ENCODE assay signal across 27 mouse cellular contexts in genomic region chr17:31160291-31160690, GRCm38 (mm10). TPM values are rescaled to one million over a fixed set of nuclear protein-coding genes. Genes with fewer than 3 reads are reported as not detected.
DNase-seq lines count a peak whose midpoint lies in the region; ATAC-seq lines count a peak whose summit lies in the region.
"Had no signal": no experiment of that assay in that cellular context is flagged by ENCODE, and none has a peak within 500 bp of the region (broad histone marks: within the 10 kb centered on the region; RNA-seq: fewer than 3 reads in every experiment).

No protein-coding gene starts in this region.

- no peaks in the 10 kb centered on the region for H3K36me3 ChIP-seq in kidney, embryonic 14.5 days (ENCODE audit: control insufficient read depth, insufficient read depth, low read length)
- H3K36me3 ChIP-seq in forebrain, embryonic 16.5 days (ENCODE audit: control insufficient read depth, insufficient read depth), result no peaks in the 10 kb centered on the region
- H3K36me3 ChIP-seq: embryonic facial prominence, embryonic 13.5 days; embryonic facial prominence, embryonic 15.5 days; forebrain, embryonic 10.5 days; forebrain, embryonic 12.5 days had no signal

- no peak overlapping the region for H3K4me3 ChIP-seq in kidney, embryonic 14.5 days (ENCODE audit: low read length)
- no peak overlapping the region for H3K4me3 ChIP-seq in forebrain, embryonic 16.5 days (replicated peaks; ENCODE audit: low read length)
- H3K4me3 ChIP-seq: embryonic facial prominence, embryonic 13.5 days; embryonic facial prominence, embryonic 15.5 days; erythroblast, embryonic 14.5 days; forebrain, embryonic 10.5 days; forebrain, embryonic 12.5 days had no signal

- H3K27me3 ChIP-seq in kidney, embryonic 14.5 days (ENCODE audit: control insufficient read depth, insufficient read depth, low read length), result no peaks in the 10 kb centered on the region
- H3K27me3 ChIP-seq in forebrain, embryonic 16.5 days (replicated peaks; ENCODE audit: control insufficient read depth, insufficient read depth, low read length), result no peaks in the 10 kb centered on the region
- H3K27me3 ChIP-seq: embryonic facial prominence, embryonic 13.5 days; forebrain, embryonic 12.5 days had no signal

- no peak overlapping the region for H3K4me2 ChIP-seq in kidney, embryonic 14.5 days (replicated peaks; ENCODE audit: low read depth, low read length)
- H3K4me2 ChIP-seq in forebrain, embryonic 16.5 days (ENCODE audit: low read length), result no peak overlapping the region
- H3K4me2 ChIP-seq: embryonic facial prominence, embryonic 13.5 days; embryonic facial prominence, embryonic 15.5 days; forebrain, embryonic 12.5 days had no signal

- DNase-seq in kidney, adult 18-20 months, result peak; percentile 17
- DNase-seq in kidney, postnatal 10 days, result no peak
- peak; percentile 46 to 50 for DNase-seq in kidney, adult 8-10 months
- peak; percentile 24 for DNase-seq in kidney, postnatal 14 days
- DNase-seq in kidney, postnatal 36 days, result peak; percentile 35 to 46
- DNase-seq in yolk sac, embryonic 10.5 days (ENCODE audit: low spot score), result no peak
- DNase-seq: adrenal gland, adult 2 months; adrenal gland, postnatal 10 days; adrenal gland, postnatal 25 days; cerebellum, adult 11 months; cerebellum, adult 18-20 months; cerebellum, adult 8-10 months; cerebellum, adult 9-11 months; cerebellum, postnatal 14 days; cerebellum, postnatal 36 days; embryo, embryonic 11 days had no signal

- no peaks in the 10 kb centered on the region for H3K4me1 ChIP-seq in kidney, embryonic 14.5 days (ENCODE audit: control insufficient read depth, insufficient read depth, low read length)
- no peaks in the 10 kb centered on the region for H3K4me1 ChIP-seq in forebrain, embryonic 16.5 days (replicated peaks; ENCODE audit: control insufficient read depth, insufficient read depth, low read length)
- H3K4me1 ChIP-seq: embryonic facial prominence, embryonic 13.5 days; embryonic facial prominence, embryonic 15.5 days; forebrain, embryonic 12.5 days had no signal

- 73% methylated on average over 4 of the region's 4 CpGs for WGBS in kidney, embryonic 14.5 days
- WGBS in forebrain, embryonic 16.5 days, result 69% methylated on average over 4 of the region's 4 CpGs

- H3K9ac ChIP-seq in kidney, embryonic 14.5 days (ENCODE audit: low read depth, low read length), result no peak overlapping the region
- no peak overlapping the region for H3K9ac ChIP-seq in forebrain, embryonic 16.5 days (replicated peaks; ENCODE audit: low read depth, low read length)
- H3K9ac ChIP-seq: embryonic facial prominence, embryonic 13.5 days; embryonic facial prominence, embryonic 15.5 days; forebrain, embryonic 12.5 days had no signal

- ATAC-seq in kidney, embryonic 14.5 days (ENCODE audit: low FRiP score, low TSS enrichment), result no peak
- no peak for ATAC-seq in forebrain, embryonic 16.5 days
- ATAC-seq: forebrain, embryonic 14.5 days had no signal

- no peaks in the 10 kb centered on the region for H3K9me3 ChIP-seq in kidney, embryonic 14.5 days (ENCODE audit: control insufficient read depth, low read length)
- no peaks in the 10 kb centered on the region for H3K9me3 ChIP-seq in forebrain, embryonic 16.5 days (ENCODE audit: control insufficient read depth, low read length)
- H3K9me3 ChIP-seq: embryonic facial prominence, embryonic 13.5 days; embryonic facial prominence, embryonic 15.5 days; forebrain, embryonic 10.5 days; forebrain, embryonic 12.5 days had no signal

- no peak overlapping the region for H3K27ac ChIP-seq in kidney, embryonic 14.5 days (ENCODE audit: low read depth, low read length)
- no peak overlapping the region for H3K27ac ChIP-seq in forebrain, embryonic 16.5 days (ENCODE audit: low read length)
- H3K27ac ChIP-seq: embryonic facial prominence, embryonic 13.5 days; embryonic facial prominence, embryonic 15.5 days; forebrain, embryonic 10.5 days; forebrain, embryonic 12.5 days had no signal

RNA-seq across cellular contexts. Expression of gene Tff1, which starts 4.8 kb away (rescaled TPM):
- not detected in 2 replicates for polyA plus RNA-seq in kidney, embryonic 14.5 days (2014; fragmentation: Nextera tagmentation; extraction: Ambion mirVana)
- not detected in 2 replicates for polyA plus RNA-seq in forebrain, embryonic 16.5 days (2015; fragmentation: Nextera tagmentation; extraction: Ambion mirVana)
- polyA plus RNA-seq: brain, embryonic 14.5 days; C2C12; embryonic facial prominence, embryonic 11.5 days; embryonic facial prominence, embryonic 13.5 days; embryonic facial prominence, embryonic 15.5 days; erythroblast, embryonic 14.5 days; forebrain, embryonic 10.5 days; forebrain, embryonic 12.5 days; forebrain, embryonic 14.5 days had no signal

RNA-seq across cellular contexts. Expression of gene Tff2, which starts 16.2 kb away (rescaled TPM):
- polyA plus RNA-seq in kidney, embryonic 14.5 days (2014; fragmentation: Nextera tagmentation; extraction: Ambion mirVana), result 0.61 and 1.2 TPM in 2 replicates
- polyA plus RNA-seq in forebrain, embryonic 16.5 days (2015; fragmentation: Nextera tagmentation; extraction: Ambion mirVana), result not detected in 2 replicates
- polyA plus RNA-seq: adrenal gland, adult 2 months; brain, embryonic 14.5 days; C2C12; embryonic facial prominence, embryonic 11.5 days; embryonic facial prominence, embryonic 13.5 days; erythroblast, embryonic 14.5 days; forebrain, embryonic 10.5 days; forebrain, embryonic 12.5 days; forebrain, embryonic 14.5 days had no signal

RNA-seq across cellular contexts. Expression of gene Tff3, which starts 30.8 kb away (rescaled TPM):
- polyA plus RNA-seq in kidney, embryonic 14.5 days (2014; fragmentation: Nextera tagmentation; extraction: Ambion mirVana), result not detected in 2 replicates
- polyA plus RNA-seq in forebrain, embryonic 16.5 days (2015; fragmentation: Nextera tagmentation; extraction: Ambion mirVana), result not detected in 2 replicates
- polyA plus RNA-seq: C2C12; embryonic facial prominence, embryonic 11.5 days; embryonic facial prominence, embryonic 13.5 days; embryonic facial prominence, embryonic 15.5 days; erythroblast, embryonic 14.5 days had no signal

RNA-seq across cellular contexts. Expression of gene Tmprss3, which starts 38.5 kb away (rescaled TPM):
- polyA plus RNA-seq in kidney, embryonic 14.5 days (2014; fragmentation: Nextera tagmentation; extraction: Ambion mirVana), result not detected in 2 replicates
- polyA plus RNA-seq in forebrain, embryonic 16.5 days (2015; fragmentation: Nextera tagmentation; extraction: Ambion mirVana), result not detected in 2 replicates
- polyA plus RNA-seq: adrenal gland, adult 2 months; brain, embryonic 14.5 days; C2C12; embryonic facial prominence, embryonic 11.5 days; embryonic facial prominence, embryonic 13.5 days; erythroblast, embryonic 14.5 days; forebrain, embryonic 10.5 days; forebrain, embryonic 12.5 days; forebrain, embryonic 14.5 days had no signal

RNA-seq across cellular contexts. Expression of gene Ubash3a, which starts 47.4 kb away (rescaled TPM):
- polyA plus RNA-seq in kidney, embryonic 14.5 days (2014; fragmentation: Nextera tagmentation; extraction: Ambion mirVana), result 0.14 and 0.40 TPM in 2 replicates
- polyA plus RNA-seq in forebrain, embryonic 16.5 days (2015; fragmentation: Nextera tagmentation; extraction: Ambion mirVana), result not detected in 2 replicates
- polyA plus RNA-seq: C2C12; forebrain, embryonic 14.5 days had no signal

Comparison
In these comparisons a context has a peak if more than half of its experiments do, and no peak if none do; other contexts are left out.
1. DNase-seq: peak in kidney, adult 18-20 months (single experiment), kidney, adult 8-10 months (2 of 2), kidney, postnatal 14 days (single experiment) and kidney, postnatal 36 days (2 of 2); none in kidney, postnatal 10 days (single experiment) and yolk sac, embryonic 10.5 days (single experiment).